Mouse (Mus musculus) c-Kit-negative CD71-positive TER-119-positive erythroid progenitor cells, embryonic 14.5 days (primary cell): Measurements from ENCODE around the gene Iffo1.

Experiments
- DNase-seq: peaks from one replicate; pipeline ENCODE4 v3.0.0-alpha.2; 2013; ENCODE audit warnings: low read depth, low spot score

Gene Iffo1

DNA sequence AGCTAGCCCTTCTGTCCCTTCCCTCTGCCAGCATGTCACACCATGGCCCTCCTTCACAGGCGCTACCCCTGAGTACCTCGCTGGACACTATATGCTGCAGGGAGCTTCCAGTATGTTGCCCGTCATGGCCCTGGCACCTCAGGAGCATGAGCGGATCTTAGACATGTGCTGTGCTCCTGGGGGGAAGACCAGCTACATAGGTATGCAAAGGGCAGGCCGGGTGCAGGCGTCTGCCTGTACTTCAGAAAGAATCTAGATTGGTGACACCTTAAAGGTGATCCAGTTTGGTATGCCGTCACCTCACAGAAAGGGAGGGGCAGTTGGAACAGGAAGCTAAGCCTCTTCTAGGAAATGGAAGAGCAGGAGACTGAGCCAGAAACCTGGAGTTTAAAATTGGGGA lies 5.3 kb upstream of the Iffo1 start:
- DNase-seq, result no peak

DNA sequence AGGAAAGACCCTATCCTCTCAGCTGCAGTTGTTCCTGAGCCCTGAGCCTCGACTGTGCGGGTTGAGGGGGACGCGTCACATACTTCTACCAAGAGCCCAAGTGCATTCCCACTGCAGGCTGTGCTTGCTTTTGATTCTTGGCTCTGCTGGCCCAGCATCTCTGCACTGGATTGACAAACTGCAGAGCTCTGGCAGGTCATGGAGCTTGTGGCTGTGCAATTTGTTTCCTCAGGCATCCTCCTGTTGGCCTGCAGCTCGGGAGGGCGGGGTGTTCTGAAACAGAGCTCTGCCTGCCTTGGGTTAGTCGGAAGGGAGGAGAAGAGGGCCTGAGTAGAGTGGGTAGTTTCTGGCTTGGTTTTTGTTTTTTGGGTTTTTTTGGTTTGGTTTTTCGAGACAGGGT lies 2.6 kb upstream of the Iffo1 start:
- no peak for DNase-seq

DNA sequence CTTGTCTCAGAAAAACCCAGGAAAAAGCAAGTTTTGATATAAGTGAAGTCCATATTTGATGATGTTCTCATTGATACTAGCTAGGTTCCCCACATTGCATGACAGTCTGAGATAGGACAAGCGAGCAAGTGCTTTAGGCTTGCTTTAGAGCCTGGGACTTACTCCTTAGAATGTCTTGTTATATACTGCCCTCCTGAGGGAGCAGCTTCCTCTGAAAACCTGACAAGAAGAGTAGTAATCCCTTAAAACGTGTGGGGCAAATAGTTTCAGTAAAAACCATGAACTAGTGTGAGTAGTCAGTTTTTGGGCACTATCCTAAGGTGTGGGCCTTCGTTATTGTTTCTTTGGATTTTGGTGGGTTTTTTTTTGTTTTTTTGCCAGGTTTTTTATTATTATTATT lies 1.9 kb upstream of the Iffo1 start:
- no peak for DNase-seq

DNA sequence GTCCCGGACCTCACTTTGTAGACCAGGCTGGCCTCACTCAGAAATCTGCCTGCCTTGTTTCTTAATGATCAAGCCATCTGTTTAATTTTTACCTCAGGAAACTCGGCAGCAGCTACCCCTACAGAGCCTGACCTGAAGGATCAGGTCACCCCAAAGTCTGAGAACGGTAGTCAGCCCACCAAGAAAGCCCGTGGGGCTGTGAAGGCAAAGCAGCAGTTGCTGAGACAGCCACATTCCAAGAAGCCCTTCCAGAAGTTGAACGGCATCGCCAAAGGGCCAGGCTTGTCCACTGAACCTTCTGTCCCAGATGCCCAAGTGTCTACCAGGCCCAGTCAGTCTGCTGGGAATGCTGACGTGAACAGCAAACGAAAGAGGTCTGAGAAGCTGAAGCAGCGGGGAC lies 1.1 kb upstream of the Iffo1 start:
- DNase-seq, result no peak

DNA sequence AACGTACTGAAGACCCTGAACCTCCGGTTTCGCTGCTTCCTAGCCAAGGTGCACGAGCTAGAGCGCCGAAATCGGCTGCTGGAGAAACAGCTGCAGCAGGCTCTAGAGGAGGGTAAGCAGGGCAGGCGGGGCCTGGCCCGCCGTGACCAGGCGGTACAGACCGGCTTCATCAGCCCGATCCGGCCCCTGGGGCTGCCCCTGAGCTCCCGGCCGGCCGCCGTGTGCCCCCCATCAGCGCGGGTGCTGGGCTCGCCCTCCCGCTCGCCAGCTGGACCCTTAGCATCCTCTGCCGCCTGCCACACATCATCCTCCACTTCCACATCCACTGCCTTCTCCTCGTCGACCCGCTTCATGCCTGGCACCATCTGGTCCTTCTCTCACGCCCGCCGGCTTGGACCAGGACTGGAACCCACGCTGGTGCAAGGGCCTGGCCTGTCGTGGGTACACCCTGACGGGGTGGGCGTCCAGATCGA lies 474 bp downstream of the Iffo1 start:
- no peak for DNase-seq

DNA sequence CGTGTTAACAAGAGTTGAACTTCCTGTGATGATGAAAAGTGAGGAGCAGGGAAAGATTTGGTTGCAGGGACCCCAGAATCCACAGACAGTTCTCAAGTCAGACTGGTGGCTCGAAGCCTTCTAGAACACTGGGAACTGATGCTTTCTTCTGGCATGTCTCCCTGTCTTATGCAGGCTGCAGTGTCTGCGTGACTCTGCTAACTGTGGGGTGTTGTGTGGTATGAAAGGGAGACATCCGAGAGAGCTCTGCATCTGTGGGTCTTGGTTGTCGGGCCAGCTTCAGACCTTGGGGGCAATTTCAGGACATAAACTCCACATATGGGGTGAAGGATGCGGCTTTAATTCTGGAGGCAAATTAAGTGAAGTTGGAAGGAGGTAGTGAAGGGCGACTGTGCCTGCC lies 1.1 kb downstream of the Iffo1 start:
- no peak for DNase-seq

DNA sequence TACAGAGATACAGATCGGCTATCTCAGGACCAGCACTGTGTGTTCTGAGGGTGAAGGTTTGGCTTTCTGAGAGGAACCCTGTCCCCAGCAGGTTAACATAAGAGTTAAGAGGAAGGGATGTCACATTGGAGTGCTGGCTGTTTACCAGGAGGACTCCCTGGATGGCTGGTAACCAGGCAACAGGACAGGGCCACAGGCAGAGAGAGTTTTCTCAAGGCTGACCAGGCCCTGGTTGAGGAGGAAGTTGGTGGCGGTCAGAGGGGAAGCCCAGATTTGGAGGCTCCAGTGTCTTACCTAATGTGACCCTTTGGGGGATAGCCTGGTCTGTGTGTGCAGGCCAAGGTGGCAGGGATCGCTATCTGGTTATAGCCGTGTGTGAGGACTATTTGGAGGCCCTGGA lies 1.8 kb downstream of the Iffo1 start:
- no peak for DNase-seq

DNA sequence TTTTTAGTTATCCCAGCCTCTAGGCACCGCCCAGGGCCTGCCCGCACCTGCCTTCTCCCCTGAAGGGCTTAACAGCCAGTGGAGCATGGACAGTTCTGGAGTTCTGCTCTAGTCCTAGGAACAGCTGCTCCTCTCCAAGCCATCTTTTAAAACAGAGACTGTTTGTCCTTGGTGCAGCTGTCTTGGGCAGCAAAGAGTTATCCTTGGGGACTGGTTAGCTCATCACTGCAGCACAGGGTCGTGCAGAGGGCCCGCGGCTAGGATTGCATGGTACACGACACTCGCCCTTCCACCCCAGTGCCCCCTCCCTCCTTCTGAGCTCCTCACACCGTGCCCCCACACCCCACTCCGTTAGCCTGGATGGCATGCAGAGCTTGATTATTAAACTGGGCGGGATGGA lies 2.3 kb downstream of the Iffo1 start:
- DNase-seq, result no peak

DNA sequence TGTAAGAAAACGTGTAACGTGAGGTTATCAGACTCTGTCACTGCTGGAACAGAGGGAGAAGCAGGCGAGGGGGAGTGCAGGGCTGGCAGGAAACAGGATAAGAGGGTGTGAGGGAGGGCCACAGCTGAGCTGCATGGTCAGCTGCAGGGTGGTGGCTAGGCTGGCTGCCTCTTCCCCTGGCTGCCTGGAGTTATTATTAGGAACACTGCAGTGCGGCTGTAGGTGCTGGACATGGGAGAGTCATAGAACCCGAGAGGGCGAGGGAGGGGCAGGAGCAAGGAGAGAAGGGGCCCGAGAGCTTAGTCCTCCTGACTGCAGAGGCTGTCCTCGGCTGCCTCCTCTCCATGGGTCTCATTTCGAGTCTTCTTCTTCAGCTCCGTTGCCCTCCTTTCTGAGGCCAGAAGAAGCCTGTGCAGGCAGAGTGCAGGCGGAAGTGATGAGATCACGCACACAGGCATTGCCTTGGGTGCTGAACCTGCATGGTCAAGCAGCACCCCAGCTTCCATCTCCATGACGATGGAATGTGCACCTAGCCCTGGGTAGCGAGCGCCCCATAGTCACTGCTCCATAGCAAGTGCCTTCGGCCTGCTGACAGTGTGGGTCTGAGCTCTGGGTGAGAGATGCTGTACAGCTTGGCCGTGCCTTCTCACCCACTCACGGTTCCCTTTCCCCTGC lies 3.3 kb downstream of the Iffo1 start:
- no peak for DNase-seq

DNA sequence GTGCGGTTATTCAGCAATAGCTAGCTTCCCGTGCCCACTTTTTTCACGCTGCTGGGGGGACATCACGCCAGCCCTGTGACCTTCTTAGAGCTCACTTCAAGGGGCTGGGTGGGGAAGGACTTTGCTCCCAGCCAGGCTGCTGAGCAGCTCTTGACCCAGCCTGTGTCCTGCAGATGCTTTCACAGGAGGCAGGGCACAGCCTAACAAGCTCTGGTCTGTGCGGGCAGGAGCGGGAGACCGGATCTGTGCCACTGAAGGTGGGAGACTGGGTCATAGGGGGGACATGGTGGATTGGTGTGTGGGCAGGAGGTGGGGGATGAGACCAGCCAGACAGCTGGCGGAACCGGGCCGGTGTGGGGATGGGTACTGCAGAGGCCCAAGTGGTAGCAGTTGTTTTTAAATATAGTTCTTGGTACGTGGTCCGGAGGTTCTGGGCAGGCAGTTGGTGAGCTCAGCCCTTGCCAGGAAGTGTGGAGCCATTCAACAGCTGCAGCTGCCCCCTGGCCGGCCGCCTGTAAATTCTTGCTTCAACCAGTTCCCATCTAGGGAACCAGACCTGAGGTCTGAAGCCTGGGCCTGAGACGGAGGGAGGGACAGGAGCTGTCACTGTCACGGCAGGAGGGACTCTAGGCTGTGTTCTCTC lies 4.0 kb downstream of the Iffo1 start:
- DNase-seq, result no peak

DNA sequence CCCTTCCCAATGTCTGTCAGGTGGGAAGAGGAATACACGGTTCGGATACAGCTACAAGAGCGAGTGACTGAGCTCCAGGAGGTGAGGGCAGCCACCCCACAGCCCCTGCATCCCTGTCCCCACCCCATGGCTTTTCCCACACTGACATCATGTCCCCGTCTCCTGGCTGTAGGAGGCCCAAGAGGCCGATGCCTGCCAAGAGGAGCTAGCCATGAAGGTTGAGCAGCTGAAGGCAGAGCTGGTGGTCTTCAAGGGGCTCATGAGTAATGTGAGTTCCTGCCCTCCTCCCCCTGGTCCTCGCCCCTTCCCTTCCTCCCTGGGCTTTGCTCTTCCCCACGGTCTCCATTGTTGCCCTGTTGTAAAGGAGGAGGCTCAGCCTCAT lies 4.5 kb downstream of the Iffo1 start:
- no peak for DNase-seq

DNA sequence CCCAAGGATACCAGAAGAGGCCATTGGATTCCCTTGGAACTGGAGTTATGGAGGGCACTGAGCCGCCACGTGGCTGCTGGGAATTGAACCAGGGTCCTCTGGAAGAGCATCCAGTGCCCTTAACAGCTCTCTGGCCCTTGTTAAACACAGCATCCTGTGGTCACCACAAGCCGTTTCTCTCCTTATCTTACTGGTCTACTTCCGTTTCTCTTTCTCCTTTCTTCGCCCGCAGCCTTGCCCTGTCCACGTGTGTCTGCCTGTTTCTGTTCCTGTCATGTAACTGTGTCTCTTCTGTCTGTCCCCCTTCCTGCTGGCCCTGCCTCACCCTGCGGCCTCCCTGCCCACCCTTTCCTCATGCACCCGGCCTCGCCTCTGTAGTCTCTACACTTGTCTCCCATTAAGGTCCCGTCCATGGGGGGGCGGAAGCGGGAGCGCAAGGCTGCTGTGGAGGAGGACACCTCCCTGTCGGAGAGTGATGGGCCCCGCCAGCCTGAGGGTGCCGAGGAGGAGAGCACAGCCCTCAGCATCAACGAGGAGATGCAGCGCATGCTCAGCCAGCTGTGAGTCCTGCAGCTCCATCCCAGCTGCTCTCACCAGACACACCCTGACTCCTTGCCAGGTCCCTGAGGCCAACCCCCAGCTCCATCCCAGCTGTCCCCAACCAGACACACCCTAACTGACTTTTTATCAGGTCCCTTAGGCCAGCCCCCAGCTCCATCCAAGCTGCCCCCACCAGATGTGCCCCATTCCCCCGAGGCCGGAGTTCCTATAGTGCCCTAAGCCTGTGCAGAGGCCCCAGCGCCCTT lies 7.4 kb downstream of the Iffo1 start:
- no peak for DNase-seq

DNA sequence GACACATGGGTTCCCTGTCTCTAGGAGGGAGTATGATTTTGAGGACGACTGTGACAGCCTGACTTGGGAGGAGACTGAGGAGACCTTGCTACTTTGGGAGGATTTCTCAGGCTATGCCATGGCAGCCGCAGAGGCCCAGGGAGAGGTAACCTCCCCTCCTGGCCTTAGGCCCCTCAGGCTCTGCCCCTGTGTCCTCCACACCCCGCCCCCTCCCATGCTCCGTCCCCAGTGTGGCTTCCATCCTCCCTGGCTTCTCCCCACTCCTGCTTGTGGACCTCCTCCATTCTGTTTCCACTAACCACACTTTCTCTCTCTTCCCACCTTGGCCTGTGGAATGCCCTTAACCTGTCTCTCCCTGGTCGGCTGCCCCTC lies 8.0 kb downstream of the Iffo1 start:
- DNase-seq, result no peak

DNA sequence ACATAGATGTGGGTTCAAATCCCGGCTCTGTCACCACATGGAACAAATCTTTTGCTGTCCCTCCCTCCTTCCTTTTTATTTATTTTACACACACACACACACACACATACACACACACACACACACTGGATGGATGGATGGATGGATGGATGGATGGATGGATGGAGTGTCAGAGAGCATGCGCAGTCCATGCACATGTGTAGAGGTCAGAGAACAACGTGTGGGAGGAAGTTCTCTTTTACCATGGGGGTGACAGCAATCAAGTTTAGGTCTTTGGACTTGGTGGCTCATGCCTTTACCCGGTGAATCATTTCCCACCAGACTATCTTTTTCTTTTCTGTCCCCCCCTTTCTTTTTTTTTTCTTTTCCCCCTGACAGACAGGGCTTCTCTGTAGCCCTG lies 8.6 kb downstream of the Iffo1 start:
- DNase-seq, result no peak

DNA sequence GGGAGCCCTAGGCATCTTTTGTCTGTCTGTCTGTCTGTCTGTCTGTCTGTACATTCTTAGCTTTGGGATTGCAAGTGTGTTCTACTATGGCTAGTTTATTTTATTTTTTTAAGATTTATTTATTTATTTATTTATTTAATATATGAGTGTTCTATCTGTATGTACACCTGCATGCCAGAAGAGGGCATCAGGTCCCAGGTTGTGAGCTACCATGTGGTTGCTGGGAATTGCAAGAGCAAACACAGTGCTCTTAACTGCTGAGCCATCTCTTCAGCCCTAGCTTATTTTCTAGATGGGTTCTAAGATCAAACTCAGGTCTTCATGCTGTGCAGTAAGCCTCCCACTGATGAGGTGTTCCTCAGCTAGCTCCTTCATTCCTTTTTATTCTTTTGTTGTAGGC lies 9.5 kb downstream of the Iffo1 start:
- no peak for DNase-seq

DNA sequence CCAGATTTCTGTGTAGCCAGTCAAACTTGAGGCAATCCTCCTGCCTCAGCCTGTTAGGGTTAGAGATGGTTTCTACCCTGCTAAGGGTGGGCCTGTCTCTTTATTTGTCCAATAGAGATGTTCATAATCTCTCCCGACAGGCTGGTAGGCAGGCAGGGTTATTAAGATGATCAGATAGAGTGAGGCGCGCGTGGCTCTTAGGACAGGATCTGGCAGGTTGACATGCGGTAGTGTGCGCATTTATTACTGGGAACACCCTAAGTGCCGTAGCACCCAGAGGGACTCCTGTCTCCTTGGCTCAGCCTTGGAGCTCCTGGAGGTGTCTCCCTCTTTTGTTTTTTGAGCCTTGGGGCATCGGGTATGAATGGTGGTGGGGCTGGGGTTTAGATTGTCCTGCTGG lies 10.2 kb downstream of the Iffo1 start:
- no peak for DNase-seq

DNA sequence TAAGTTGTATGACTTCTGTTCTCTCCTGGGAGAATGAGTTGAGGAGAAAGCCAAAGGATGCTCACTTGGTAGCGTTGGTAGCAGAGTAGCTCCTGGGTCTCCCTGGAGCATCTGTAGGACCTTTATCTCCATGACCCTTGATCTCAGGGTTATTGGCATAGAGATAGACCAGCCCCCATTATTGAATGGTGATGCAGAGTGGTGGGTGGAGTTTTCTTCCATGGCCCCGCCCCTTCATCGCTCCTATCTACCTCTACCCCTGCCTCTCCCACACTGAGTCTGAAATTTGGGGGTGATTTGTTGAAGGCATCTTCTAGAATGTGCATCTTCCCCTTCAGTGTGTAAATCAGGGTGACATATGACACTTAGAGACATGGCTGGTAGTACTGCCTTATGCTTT lies 11.4 kb downstream of the Iffo1 start:
- no peak for DNase-seq

DNA sequence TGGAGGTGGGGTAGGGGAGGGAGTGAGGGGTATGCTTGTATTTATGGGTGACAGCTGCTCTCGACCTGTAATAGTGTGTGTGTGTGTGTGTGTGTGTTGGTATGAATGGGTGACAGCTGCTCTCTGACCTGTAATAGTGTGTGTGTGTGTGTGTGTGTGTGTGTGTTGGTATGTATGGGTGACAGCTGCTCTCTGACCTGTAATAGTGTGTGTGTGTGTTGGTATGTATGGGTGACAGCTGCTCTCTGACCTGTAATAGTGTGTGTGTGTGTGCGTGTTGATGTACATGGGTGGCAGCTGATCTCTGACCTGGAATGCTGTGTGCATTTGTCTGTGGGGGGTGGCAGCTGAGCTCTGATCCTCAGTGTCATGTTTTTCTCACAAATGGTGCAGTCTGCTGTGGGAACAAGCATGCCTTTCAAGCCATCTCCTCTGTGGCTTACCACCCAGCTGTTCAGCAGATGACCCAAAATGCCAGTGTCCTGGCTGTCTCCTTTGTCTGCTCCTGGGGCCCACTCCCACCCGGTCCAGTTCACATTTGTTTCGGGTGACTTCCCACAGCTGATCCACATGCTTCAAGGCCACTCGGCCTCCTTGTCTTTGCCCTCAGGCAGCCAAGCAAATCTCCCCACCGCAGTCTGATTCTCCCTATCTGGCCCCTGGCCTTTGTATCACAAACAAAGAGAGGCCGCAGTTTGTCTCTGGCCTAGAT lies 12.0 kb downstream of the Iffo1 start:
- DNase-seq, result no peak

DNA sequence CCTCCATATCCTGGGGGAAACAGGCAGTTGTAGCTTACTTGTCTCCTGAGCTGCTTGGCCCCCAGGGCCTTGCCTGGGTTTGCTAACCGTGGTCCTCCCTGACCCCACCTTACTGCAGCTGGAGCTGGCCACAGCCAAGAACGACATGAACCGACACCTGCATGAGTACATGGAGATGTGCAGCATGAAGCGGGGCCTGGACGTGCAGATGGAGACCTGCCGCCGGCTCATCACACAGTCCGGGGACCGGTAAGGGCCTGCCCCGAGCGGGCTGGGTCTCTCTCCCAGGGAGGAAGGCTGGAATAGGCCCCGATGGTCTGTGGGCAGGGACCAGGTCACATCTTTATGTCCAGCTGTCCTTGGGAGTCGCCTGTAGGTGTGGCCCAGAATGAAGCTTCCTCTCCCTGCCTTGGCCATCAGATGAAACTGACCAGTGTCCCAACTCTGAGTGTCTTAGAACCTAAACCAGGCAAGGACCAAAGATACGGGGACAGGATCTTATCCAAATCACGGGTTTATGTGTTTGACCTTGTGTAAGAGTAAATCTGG lies 14.0 kb downstream of the Iffo1 start:
- DNase-seq, result no peak

DNA sequence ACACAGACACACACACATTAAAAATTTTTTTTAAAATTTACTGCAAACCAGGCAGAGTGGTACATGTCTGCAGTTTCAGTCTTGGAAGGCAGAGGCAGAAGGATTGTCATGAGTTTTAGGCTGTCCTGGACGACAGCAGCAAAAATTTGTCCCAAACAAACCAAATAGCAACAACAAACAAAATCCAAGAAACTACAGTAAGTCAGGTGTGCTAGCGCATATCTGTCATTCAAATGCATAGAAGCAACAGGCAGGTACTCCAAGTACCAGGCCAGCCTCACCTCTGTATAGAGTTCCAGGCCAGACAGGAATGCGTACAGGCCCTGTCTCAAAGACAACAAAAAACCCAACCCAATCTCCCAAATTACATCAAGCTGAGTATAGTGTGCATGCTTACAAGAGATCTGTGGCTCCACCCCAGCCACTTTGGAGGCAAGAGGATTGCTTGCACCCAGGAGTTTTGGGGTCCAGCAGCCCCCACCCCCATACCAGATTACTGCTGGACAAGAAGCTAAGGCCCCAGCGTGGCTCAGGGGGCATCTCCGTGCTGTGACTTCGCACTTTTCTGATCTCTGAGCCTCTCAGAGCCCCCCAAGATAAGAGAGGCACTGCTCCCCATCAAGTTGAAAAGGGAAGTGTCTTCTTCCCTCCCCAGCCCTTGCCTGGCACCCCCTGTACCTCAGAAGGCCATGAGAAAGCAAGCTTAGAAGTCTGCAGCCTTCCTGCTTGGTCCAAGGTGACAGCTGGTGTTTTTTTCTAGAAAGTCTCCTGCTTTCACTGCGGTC lies 14.9 kb downstream of the Iffo1 start:
- no peak for DNase-seq

DNA sequence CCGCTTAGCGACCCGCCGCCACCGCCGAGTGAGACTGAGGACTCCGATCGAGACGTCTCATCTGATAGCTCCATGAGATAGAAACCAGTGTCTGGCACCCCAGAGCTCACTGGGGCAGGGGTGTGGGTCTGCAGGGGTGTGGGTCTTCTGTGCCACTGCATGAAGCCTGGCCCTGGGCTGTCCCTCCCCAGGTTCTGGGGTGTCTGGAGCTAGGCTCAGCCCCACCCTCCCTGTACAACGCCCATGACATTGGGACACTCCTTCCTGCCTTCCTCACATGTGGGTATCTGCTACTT lies 15.5 kb downstream of the Iffo1 start:
- no peak for DNase-seq
